Mouse (Mus musculus): ENCODE measurements at regions not wholly inside any gene's neighbourhood (a gene's known extent, or its start where the extent isn't known, plus 50 kb on each side); places are given as distances from the start of the nearest gene placed in this dataset.

DNA sequence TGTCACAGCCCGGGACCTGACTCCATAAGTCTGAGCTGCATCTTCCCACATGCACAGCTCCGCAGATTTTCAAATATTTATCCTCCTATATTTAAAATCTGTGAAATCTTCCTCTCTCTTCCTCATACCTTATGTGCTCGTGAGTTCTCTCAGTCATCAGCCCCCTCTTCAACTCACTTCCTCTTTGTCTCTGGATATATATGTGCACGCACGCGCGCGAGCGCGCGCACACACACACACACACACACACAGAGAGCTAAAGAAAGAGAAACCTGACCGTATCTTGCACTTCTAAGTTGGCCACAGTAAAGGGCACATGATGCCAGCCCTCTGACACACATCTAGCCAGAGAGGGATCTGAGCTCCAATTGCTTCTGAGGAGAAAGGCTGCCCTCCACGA is 159.7 kb upstream of the Sdk2 start:
- 92% methylated on average over 13 of the region's 13 CpGs for WGBS
- no peak overlapping the region for H3K27ac ChIP-seq (replicated peaks)
- 0 out of 2 replicates have a peak, but pooled peaks cover 3% of the 10 kb centered on the region for H3K4me1 ChIP-seq
- H3K36me3 ChIP-seq = no peaks in the 10 kb centered on the region
- H3K9me3 ChIP-seq (replicated peaks) = 0 out of 2 replicates have a peak, but pooled peaks cover 6% of the 10 kb centered on the region
- H3K27me3 ChIP-seq (ENCODE audit: low read depth, poor library complexity, severe bottlenecking) = no peaks in the 10 kb centered on the region
- no peak overlapping the region for H3K4me3 ChIP-seq
- no peak for DNase-seq (ENCODE audit: low spot score)

DNA sequence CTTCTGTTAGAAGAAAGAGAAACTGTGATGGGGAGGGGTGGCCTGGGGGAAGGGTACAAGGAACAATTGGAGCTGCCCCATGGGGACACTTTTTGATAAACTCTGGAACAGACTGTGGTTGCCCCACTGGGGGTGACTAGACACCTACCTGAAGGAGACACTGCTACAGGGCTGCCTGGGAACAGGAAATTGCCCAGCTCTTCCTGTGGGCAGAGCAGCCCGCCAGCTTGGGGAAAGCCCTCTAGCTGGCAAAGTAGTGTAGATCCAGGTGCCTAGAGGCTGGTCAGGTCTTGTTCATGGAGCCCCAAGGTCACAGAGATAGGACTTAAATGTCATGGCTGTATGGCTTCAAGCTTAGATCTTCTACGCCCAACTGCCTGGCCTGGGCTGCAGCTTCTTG is 157.9 kb upstream of the Sdk2 start:
- Histone ChIP-seq H3K9me3 (replicated peaks) (0 out of 2 replicates have a peak, but pooled peaks cover 6% of the 10 kb centered on the region), H3K27me3 (ENCODE audit: low read depth, poor library complexity, severe bottlenecking) (no peaks in the 10 kb centered on the region), H3K4me1 (0 out of 2 replicates have a peak, but pooled peaks cover 3% of the 10 kb centered on the region), H3K36me3 (no peaks in the 10 kb centered on the region), H3K4me3 (no peak overlapping the region), H3K27ac (replicated peaks) (no peak overlapping the region)
- DNase-seq (ENCODE audit: low spot score) = no peak
- WGBS = 86% methylated on average over 2 of the region's 2 CpGs

DNA sequence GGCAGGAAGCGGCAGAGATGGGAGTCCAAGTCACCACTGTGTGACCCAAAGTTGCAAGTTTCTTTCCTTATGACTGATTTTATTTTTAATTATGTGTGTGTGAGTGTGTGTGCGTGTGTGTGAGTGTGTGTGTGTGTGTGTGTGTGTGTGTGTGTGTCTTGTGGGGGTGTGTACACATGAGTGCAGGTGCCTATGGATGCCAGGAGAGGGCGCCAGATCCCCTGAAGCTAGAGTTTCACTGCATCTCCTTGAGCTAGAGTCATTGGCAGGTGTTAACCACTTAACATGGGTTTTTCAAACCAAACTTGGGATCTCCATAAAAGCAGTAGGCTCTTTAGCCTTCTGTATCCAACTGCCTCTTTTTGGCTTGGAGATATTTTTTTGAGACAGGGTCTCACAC is 156.2 kb upstream of the Sdk2 start:
- 0 out of 2 replicates have a peak, but pooled peaks cover 6% of the 10 kb centered on the region for H3K9me3 ChIP-seq (replicated peaks)
- no peak overlapping the region for H3K27ac ChIP-seq (replicated peaks)
- no peaks in the 10 kb centered on the region for H3K36me3 ChIP-seq
- H3K4me3 ChIP-seq = no peak overlapping the region
- no peak for DNase-seq (ENCODE audit: low spot score)
- H3K27me3 ChIP-seq (ENCODE audit: low read depth, poor library complexity, severe bottlenecking) = peaks cover 14% of the 10 kb centered on the region
- H3K4me1 ChIP-seq = peaks cover 18% of the 10 kb centered on the region
- WGBS = 79% methylated on average over 3 of the region's 3 CpGs

DNA sequence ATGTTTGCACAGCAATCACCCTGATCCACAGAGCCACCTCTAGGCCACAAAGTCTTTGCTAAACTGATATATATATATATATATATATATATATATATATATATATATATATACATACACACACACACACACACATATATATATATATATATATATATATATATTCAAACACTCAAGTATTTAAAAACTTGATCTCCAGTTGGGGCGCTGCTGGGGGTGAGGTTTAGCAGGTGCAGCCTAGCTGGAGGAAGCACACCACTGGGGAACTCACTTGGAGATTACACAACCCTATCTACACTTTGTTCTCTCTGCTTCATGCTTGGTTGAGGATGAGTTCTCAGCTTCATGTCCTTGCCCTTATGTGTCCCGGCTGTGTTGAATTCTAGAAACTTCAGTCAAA is 153.6 kb upstream of the Sdk2 start:
- no peak for DNase-seq (ENCODE audit: low spot score)
- Histone ChIP-seq H3K27me3 (ENCODE audit: low read depth, poor library complexity, severe bottlenecking) (peaks cover 36% of the 10 kb centered on the region), H3K4me3 (no peak overlapping the region), H3K36me3 (no peaks in the 10 kb centered on the region), H3K4me1 (peaks cover 40% of the 10 kb centered on the region), H3K27ac (replicated peaks) (no peak overlapping the region), H3K9me3 (replicated peaks) (0 out of 2 replicates have a peak, but pooled peaks cover 6% of the 10 kb centered on the region)
- WGBS = 86% methylated on average over 2 of the region's 2 CpGs

DNA sequence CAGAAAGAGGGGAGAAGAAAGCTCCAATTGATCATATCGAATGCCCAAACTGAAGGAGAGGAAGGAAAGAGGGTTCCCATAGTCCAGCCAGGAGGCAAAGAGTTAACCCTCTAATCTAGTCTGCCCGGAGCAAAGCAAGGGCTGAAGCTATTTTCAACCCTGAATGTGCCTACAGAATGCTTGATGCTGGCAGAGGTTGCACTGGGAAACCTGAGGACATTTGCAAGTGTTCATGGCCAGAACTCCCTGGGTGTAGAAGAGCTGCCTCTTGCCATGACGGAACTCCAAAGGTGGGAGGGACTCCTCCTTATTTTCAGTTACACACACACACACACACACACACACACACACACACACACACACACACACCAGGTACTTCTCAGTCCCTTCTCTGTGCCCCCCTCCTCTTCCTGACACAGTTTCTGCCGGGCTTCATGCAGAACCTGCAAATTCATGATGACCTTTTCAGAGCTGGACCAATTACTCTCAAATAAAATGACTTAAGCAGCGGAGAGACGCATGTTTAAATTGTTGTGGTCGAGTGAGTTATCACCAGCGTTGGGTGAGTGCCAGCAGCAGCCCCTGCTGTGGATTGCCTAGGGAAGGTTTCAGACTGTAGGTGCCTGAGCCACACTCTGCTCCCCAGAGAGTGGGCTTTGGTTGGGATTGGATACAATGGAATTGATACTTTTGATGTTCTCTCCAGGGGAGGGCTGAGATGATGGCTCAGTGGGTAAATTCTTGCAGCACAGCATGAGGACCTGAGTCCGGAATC is 152.1 kb upstream of the Sdk2 start:
- no peak overlapping the region for H3K27ac ChIP-seq (replicated peaks)
- H3K27me3 ChIP-seq (ENCODE audit: low read depth, poor library complexity, severe bottlenecking) = peaks cover 45% of the 10 kb centered on the region
- H3K9me3 ChIP-seq (replicated peaks) = 0 out of 2 replicates have a peak, but pooled peaks cover 6% of the 10 kb centered on the region
- 51% methylated on average over 9 of the region's 9 CpGs for WGBS
- H3K4me1 ChIP-seq = peaks cover 40% of the 10 kb centered on the region
- no peak for DNase-seq (ENCODE audit: low spot score)
- no peaks in the 10 kb centered on the region for H3K36me3 ChIP-seq
- H3K4me3 ChIP-seq = no peak overlapping the region

DNA sequence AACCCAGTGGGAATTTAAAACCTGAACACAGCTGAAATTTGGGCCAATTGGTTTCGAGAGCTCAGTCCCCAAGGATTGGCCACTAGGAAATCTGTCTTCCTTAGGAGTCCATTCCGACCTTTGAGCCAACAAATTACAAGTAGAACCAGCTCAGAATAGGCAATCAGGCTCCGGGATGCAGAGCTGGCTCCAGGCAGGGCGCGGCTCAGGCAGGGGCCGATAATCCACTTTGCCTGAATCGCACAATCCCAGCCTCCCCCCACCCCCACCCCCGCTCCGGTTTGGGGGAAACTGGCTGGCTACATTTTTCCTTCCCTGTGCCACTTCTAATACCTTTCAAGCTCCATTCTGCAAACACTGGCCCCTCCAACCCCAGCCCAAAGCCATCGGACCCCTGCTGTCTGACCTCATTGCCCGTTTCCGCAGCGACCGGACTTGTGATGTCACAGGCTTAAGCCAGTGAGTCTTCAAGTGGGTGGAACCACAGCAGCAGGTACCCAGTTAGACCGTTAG is 150.5 kb upstream of the Sdk2 start:
- peak; percentile 78 for DNase-seq (ENCODE audit: low spot score)
- peaks cover 40% of the 10 kb centered on the region for H3K4me1 ChIP-seq
- H3K4me3 ChIP-seq = peak overlapping the region; percentile 50
- 0 out of 2 replicates have a peak, but pooled peaks cover 2% of the 10 kb centered on the region for H3K9me3 ChIP-seq (replicated peaks)
- H3K27ac ChIP-seq (replicated peaks) = peak overlapping the region; percentile 80
- no peaks in the 10 kb centered on the region for H3K36me3 ChIP-seq
- 1% methylated on average over 15 of the region's 15 CpGs for WGBS
- peaks cover 45% of the 10 kb centered on the region for H3K27me3 ChIP-seq (ENCODE audit: low read depth, poor library complexity, severe bottlenecking)

DNA sequence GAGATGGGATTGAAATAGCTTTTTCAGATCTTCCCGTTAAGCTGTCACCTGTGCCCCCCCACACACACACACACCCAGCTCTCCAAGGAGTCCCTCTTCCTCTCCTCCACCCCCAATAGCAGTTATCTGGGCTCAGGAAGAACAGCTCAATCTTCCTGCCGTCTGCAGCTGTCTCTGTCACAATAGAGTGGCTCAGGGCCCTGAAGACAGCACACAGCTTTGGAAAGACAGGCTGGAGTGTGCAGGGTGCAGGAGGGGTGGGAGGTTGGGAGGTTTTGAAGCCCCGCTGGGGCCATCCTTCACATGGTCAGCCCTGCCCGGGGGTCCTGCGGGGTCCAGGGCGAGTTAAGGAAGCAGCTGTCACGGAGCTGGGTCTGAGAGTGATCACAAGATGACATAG is 149.6 kb upstream of the Sdk2 start:
- Histone ChIP-seq H3K9me3 (replicated peaks) (no peaks in the 10 kb centered on the region), H3K4me3 (peak overlapping the region; percentile 50), H3K4me1 (peaks cover 40% of the 10 kb centered on the region), H3K27ac (replicated peaks) (peak overlapping the region; percentile 80), H3K36me3 (no peaks in the 10 kb centered on the region), H3K27me3 (ENCODE audit: low read depth, poor library complexity, severe bottlenecking) (peaks cover 45% of the 10 kb centered on the region)
- WGBS = 6% methylated on average over 7 of the region's 7 CpGs
- DNase-seq (ENCODE audit: low spot score) = peak; percentile 18

DNA sequence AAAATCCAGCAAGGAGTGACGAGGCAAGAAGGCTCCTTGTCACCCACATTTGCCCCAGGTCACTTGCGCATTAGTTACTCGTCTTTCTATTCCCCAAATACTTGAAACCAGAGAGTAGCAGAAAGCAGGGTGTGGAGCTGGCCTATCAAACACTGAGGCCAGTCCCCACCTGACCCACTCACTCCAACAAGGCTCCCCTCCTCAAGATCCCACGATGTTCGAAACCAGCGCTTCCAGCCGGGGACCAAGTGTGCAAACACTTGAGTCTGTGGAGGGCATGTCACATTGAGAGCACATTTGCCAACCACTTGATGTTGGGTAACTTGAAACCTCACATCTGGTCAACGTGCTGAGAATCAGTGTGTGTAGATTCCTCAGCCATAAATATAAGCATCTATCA is 148.4 kb upstream of the Sdk2 start:
- 80% methylated on average over 8 of the region's 8 CpGs for WGBS
- H3K27me3 ChIP-seq (ENCODE audit: low read depth, poor library complexity, severe bottlenecking) = peaks cover 45% of the 10 kb centered on the region
- no peak for DNase-seq (ENCODE audit: low spot score)
- H3K9me3 ChIP-seq (replicated peaks) = no peaks in the 10 kb centered on the region
- H3K4me3 ChIP-seq = no peak overlapping the region
- peaks cover 40% of the 10 kb centered on the region for H3K4me1 ChIP-seq
- no peak overlapping the region for H3K27ac ChIP-seq (replicated peaks)
- H3K36me3 ChIP-seq = no peaks in the 10 kb centered on the region

DNA sequence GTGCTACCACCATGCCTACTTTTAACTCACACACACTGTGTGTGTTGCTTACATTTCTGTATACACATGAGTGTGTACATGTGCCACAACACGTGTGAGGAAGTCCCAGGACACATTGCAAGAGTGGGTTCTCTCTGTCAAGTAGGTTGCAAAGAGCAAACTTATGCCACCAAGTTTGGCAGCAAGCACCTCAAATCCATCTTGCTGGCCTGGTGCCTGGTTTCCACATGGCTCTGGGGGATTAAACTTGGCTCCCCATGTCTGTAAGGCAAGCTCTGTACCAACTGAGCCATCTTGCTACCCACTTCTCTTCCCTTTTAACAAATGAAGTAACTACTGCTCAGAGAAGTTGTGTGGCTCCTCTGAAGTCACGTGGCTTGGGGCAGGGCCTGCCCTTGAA is 145.3 kb upstream of the Sdk2 start:
- no peaks in the 10 kb centered on the region for H3K36me3 ChIP-seq
- no peaks in the 10 kb centered on the region for H3K9me3 ChIP-seq (replicated peaks)
- peaks cover 17% of the 10 kb centered on the region for H3K4me1 ChIP-seq
- peaks cover 25% of the 10 kb centered on the region for H3K27me3 ChIP-seq (ENCODE audit: low read depth, poor library complexity, severe bottlenecking)
- H3K27ac ChIP-seq (replicated peaks) = no peak overlapping the region
- no peak overlapping the region for H3K4me3 ChIP-seq
- 69% methylated on average over 2 of the region's 2 CpGs for WGBS
- no peak for DNase-seq (ENCODE audit: low spot score)

DNA sequence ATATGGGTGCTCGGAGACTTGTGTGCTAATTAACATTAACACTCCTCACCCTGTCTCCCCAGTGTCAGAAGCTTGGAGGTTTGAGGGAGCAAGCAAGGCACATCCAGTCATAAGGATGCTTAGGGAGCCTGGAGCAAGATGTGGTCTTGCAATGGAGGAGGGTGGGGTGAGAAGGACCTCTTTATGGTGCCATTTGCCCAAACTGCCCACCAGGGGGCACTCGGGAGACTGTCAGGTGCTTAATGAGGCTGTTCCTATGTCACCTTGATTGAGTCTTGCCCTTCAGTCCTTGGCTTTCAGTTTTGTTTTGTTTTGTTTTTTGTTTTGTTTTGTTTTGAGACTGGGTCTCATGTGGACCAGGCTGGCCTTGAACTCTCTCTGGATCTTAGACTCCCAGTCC is 138.3 kb upstream of the Sdk2 start:
- no peaks in the 10 kb centered on the region; the same call in 1 of the 2 replicates for H3K27me3 ChIP-seq (ENCODE audit: low read depth, poor library complexity, severe bottlenecking)
- no peak overlapping the region for H3K4me3 ChIP-seq
- peaks cover 4% of the 10 kb centered on the region for H3K4me1 ChIP-seq
- H3K27ac ChIP-seq (replicated peaks) = no peak overlapping the region
- WGBS = 47% methylated on average over 2 of the region's 2 CpGs
- peak; percentile 41 for DNase-seq (ENCODE audit: low spot score)
- no peaks in the 10 kb centered on the region for H3K36me3 ChIP-seq
- H3K9me3 ChIP-seq (replicated peaks) = no peaks in the 10 kb centered on the region

DNA sequence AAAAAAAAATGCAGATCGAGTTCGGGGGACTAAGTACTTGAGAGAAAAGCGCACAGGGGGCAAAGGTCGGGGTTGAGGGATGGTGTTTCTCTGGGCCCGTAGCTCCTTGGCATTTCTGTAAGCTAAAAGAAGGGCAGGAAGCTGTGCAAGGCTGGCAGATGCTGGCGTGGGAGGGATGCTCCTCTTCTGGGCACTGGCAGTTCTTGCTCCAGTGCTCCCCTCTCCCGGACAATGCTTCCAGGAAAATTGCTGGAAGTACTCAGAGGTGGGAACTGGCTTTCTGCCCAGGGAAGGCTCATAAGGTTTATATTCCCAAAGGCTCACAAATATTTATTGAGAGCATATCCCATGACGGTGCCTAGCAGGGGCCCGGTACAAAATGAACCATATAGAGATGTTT is 136.6 kb upstream of the Sdk2 start:
- no peak for DNase-seq (ENCODE audit: low spot score)
- WGBS = 81% methylated on average over 9 of the region's 9 CpGs
- peaks cover 8% of the 10 kb centered on the region for H3K4me1 ChIP-seq
- no peak overlapping the region for H3K4me3 ChIP-seq
- H3K9me3 ChIP-seq (replicated peaks) = no peaks in the 10 kb centered on the region
- H3K36me3 ChIP-seq = no peaks in the 10 kb centered on the region
- no peak overlapping the region for H3K27ac ChIP-seq (replicated peaks)
- H3K27me3 ChIP-seq (ENCODE audit: low read depth, poor library complexity, severe bottlenecking) = no peaks in the 10 kb centered on the region; the same call in 1 of the 2 replicates

DNA sequence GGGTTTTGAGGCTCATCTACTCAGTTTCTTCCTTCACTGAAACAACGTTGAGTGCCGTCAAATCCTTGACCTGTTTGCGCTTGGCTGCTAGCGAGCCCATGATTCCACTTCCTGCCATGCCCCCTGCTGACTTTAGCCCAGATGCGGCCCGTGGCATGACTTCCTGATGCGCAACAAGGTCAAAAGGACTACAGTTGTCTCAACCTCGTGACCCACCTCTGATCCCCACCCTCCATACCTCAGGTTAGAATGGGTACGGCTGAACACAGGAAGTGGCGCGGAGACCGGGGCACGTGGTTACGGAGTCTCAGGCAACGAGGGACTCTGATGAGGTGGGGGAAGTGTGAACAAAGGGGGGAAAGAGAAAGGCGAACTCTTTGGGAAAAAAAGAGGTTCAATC is 135.6 kb upstream of the Sdk2 start:
- WGBS = 84% methylated on average over 16 of the region's 16 CpGs
- no peak overlapping the region for H3K27ac ChIP-seq (replicated peaks)
- H3K27me3 ChIP-seq (ENCODE audit: low read depth, poor library complexity, severe bottlenecking) = no peaks in the 10 kb centered on the region; the same call in 1 of the 2 replicates
- DNase-seq (ENCODE audit: low spot score) = no peak
- H3K4me1 ChIP-seq = peaks cover 10% of the 10 kb centered on the region
- no peak overlapping the region for H3K4me3 ChIP-seq
- H3K36me3 ChIP-seq = no peaks in the 10 kb centered on the region
- H3K9me3 ChIP-seq (replicated peaks) = no peaks in the 10 kb centered on the region

DNA sequence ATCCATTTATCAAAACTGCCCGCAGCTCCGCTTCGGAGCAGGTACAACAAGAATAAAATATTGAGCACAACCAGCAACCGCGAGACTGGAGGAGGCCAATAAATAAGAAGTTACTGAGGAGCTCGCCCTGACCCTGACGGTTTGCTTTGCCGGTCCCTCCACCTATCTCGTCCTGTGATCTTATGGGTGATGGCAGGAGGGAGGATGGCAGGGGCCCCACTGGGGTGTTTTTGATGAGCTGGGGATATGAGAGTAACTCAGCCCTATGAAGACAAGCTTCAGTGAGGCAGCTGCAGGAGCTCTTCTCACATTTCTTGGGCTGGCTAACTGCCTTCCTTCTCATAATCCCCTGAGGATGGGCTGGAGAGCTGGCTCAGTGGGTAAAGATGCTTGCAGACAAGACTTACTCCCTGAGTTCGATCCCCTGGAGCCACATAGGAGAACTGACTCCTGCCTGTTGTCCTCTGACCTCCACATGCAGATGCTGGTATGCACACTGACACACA is 132.3 kb upstream of the Sdk2 start:
- no peaks in the 10 kb centered on the region; the same call in 1 of the 2 replicates for H3K27me3 ChIP-seq (ENCODE audit: low read depth, poor library complexity, severe bottlenecking)
- H3K9me3 ChIP-seq (replicated peaks) = no peaks in the 10 kb centered on the region
- WGBS = 91% methylated on average over 10 of the region's 10 CpGs
- no peak for DNase-seq (ENCODE audit: low spot score)
- no peak overlapping the region for H3K27ac ChIP-seq (replicated peaks)
- H3K4me1 ChIP-seq = peaks cover 22% of the 10 kb centered on the region
- H3K4me3 ChIP-seq = no peak overlapping the region
- no peaks in the 10 kb centered on the region for H3K36me3 ChIP-seq

Data from midbrain, embryonic 10.5 days (tissue).